Mouse (Mus musculus): ENCODE measurements around the gene Stx18. TPM values are rescaled to one million over a fixed set of nuclear protein-coding genes. Genes with fewer than 3 reads are reported as not detected.

Gene Stx18
- polyA plus RNA-seq, 1 experiment from 2014 or later, result 47.5 TPM

GRCm38 (mm10) chr5:38080472-38080871 lies 41.9 kb downstream of the Stx18 start:
- H3K27me3 ChIP-seq, result no peaks in the 10 kb centered on the region
- no peak for ATAC-seq (ENCODE audit: insufficient number of reproducible peaks, low FRiP score, low TSS enrichment, low read depth)
- no peak overlapping the region for H3K27ac ChIP-seq (replicated peaks)
- H3K9ac ChIP-seq, result no peak overlapping the region
- no peak overlapping the region for H3K4me2 ChIP-seq (replicated peaks)
- no peaks in the 10 kb centered on the region for H3K36me3 ChIP-seq
- no peak overlapping the region for H3K4me3 ChIP-seq (replicated peaks)
- no peaks in the 10 kb centered on the region for H3K9me3 ChIP-seq (replicated peaks)
- 95% methylated on average over 1 of the region's 1 CpGs for WGBS
- peaks cover 13% of the 10 kb centered on the region for H3K4me1 ChIP-seq

DNA sequence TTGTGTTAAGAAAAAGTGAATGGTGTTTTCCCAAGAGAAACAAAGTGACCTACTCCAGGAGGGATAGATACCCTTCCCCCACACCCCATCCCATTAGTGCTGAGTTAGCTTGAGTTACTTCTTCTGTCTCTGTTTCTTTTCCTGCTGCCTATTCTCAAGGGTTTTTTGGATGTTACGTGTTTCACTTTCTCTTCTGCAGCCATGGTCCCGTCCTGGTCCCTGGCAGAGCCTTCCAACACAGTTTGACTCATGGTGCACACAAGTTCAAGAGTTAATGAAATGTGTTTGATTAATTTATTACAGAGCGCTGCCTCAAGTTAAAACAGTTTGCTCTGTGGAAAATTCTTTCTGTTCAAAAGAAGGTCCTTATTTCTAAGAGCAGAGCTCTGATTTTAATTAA lies 44.0 kb downstream of the Stx18 start:
- Histone ChIP-seq H3K9me3 (replicated peaks) (no peaks in the 10 kb centered on the region), H3K4me3 (replicated peaks) (no peak overlapping the region), H3K9ac (0 out of 2 replicates have a peak overlapping the region, but pooled peaks have one; percentile 7), H3K27ac (replicated peaks) (peak overlapping the region; percentile 74), H3K36me3 (no peaks in the 10 kb centered on the region), H3K4me1 (peaks cover 17% of the 10 kb centered on the region), H3K27me3 (no peaks in the 10 kb centered on the region), H3K4me2 (replicated peaks) (peak overlapping the region; percentile 24)
- WGBS, result 49% methylated on average over 3 of the region's 3 CpGs
- no peak for ATAC-seq (ENCODE audit: insufficient number of reproducible peaks, low FRiP score, low TSS enrichment, low read depth)

- WGBS, result 50% methylated on average over 5 of the region's 5 CpGs
- H3K9ac ChIP-seq, result no peak overlapping the region
- no peaks in the 10 kb centered on the region for H3K27me3 ChIP-seq
- no peak overlapping the region for H3K4me2 ChIP-seq (replicated peaks)
- ATAC-seq (ENCODE audit: insufficient number of reproducible peaks, low FRiP score, low TSS enrichment, low read depth), result no peak
- no peak overlapping the region for H3K4me3 ChIP-seq (replicated peaks)
- peak overlapping the region; percentile 44; the same call in 1 of the 2 replicates for H3K27ac ChIP-seq (replicated peaks)
- H3K4me1 ChIP-seq, result peaks cover 17% of the 10 kb centered on the region
- H3K36me3 ChIP-seq, result no peaks in the 10 kb centered on the region
- no peaks in the 10 kb centered on the region for H3K9me3 ChIP-seq (replicated peaks)
Measured at GRCm38 (mm10) chr5:38083362-38083761, 44.8 kb downstream of the Stx18 start.

DNA sequence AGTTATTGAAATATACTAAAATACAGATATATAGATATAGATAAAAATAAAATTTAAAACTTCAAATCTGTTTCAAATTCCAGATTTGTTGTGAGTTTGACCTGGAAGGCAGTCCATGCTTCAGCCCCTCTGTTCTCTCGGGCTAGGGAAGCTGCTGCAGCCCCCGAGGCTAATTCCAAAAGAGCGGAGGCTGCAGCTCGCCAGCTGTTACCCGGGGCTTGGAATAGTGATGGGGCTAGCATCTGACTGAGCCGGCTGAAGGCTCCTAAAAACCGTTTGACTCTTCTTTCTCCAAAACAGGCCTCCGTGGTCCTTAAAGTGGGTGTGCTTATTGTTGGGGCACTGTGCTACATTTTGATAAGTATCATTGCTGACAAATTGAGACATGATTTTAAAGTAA lies 46.1 kb downstream of the Stx18 start:
- Histone ChIP-seq H3K9me3 (replicated peaks) (no peaks in the 10 kb centered on the region), H3K36me3 (no peaks in the 10 kb centered on the region), H3K9ac (no peak overlapping the region), H3K4me1 (peaks cover 17% of the 10 kb centered on the region), H3K27ac (replicated peaks) (no peak overlapping the region), H3K4me2 (replicated peaks) (no peak overlapping the region), H3K27me3 (no peaks in the 10 kb centered on the region), H3K4me3 (replicated peaks) (no peak overlapping the region)
- WGBS, result 30% methylated on average over 8 of the region's 8 CpGs
- ATAC-seq (ENCODE audit: insufficient number of reproducible peaks, low FRiP score, low TSS enrichment, low read depth), result no peak

DNA sequence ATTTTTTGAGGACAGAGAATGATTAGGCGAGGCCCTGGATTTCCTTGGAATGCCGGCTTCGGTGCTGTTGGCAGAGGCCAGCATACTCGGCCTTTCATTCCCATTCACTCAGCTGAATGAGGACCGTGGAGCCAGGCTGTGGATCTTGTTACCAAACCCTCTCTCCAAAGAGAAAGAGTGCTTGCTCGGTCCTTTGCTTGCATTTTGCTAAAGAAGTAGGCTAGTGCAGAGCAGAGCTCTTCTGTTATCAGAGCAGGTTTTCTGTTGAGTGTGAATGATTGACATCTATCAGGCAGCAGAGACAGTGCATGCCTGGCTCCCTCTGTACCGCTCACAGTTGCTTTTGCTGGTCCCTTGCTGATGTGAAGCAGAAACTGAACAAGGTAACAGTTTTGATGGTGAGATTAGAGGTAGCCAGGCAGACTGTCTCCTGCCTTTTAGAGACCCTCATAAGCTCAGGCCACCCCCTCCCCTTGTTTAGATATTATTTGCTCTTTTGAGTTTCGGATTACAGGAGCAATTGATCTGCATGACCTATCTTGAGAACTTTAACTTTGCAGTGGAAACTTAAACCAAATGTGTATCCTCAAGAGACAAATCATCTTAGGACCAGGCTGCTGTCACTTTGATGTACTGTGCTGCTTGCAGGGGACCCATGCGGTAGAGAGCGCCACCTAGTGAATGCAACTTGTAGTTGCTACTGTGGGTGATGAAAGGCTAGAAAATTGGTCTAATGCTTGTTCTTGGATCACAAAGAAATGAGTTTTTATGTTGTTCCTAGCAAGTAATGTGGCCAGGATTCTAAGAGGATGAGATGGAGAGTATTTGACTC lies 47.2 kb downstream of the Stx18 start:
- H3K4me2 ChIP-seq (replicated peaks), result 0 out of 2 replicates have a peak overlapping the region, but pooled peaks have one; percentile 4
- no peak overlapping the region for H3K4me3 ChIP-seq (replicated peaks)
- no peaks in the 10 kb centered on the region for H3K9me3 ChIP-seq (replicated peaks)
- H3K9ac ChIP-seq, result no peak overlapping the region
- H3K4me1 ChIP-seq, result peaks cover 17% of the 10 kb centered on the region
- H3K27ac ChIP-seq (replicated peaks), result peak overlapping the region; percentile 77
- H3K36me3 ChIP-seq, result no peaks in the 10 kb centered on the region
- ATAC-seq (ENCODE audit: insufficient number of reproducible peaks, low FRiP score, low TSS enrichment, low read depth), result 0 out of 2 replicates have a peak, but pooled peaks have one; percentile 63
- H3K27me3 ChIP-seq, result no peaks in the 10 kb centered on the region
- WGBS, result 17% methylated on average over 10 of the region's 10 CpGs

- Histone ChIP-seq H3K27ac (replicated peaks) (no peak overlapping the region), H3K4me2 (replicated peaks) (no peak overlapping the region), H3K27me3 (no peaks in the 10 kb centered on the region), H3K9ac (no peak overlapping the region), H3K36me3 (no peaks in the 10 kb centered on the region), H3K9me3 (replicated peaks) (no peaks in the 10 kb centered on the region), H3K4me1 (peaks cover 8% of the 10 kb centered on the region), H3K4me3 (replicated peaks) (no peak overlapping the region)
- 66% methylated on average over 3 of the region's 3 CpGs for WGBS
- ATAC-seq (ENCODE audit: insufficient number of reproducible peaks, low FRiP score, low TSS enrichment, low read depth), result no peak
Measured at GRCm38 (mm10) chr5:38090111-38090510, 51.6 kb downstream of the Stx18 start.

DNA sequence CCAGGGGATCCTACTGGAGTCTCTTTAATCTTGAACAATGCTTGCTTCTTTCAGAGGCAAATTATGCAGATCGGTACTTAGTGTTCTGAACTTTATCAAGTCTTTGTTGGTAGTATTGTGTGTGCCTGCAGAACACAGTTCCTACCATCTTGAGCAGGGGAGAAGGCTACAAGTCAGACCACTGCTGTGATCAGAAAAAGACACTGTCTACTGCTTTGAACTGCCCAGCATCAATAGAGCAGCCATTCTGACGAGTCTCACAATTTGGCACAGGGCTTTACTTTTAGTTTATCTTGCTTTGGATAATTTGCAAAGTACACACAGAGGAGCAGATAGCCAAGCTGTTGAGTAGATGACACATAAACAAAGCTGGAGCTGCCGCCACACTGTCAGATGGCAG lies 52.0 kb downstream of the Stx18 start:
- H3K9ac ChIP-seq, result no peak overlapping the region
- no peak overlapping the region for H3K4me3 ChIP-seq (replicated peaks)
- H3K4me1 ChIP-seq, result peaks cover 5% of the 10 kb centered on the region
- WGBS, result 61% methylated on average over 3 of the region's 3 CpGs
- ATAC-seq (ENCODE audit: insufficient number of reproducible peaks, low FRiP score, low TSS enrichment, low read depth), result no peak
- H3K27me3 ChIP-seq, result no peaks in the 10 kb centered on the region
- H3K9me3 ChIP-seq (replicated peaks), result no peaks in the 10 kb centered on the region
- H3K36me3 ChIP-seq, result no peaks in the 10 kb centered on the region
- no peak overlapping the region for H3K27ac ChIP-seq (replicated peaks)
- H3K4me2 ChIP-seq (replicated peaks), result no peak overlapping the region

DNA sequence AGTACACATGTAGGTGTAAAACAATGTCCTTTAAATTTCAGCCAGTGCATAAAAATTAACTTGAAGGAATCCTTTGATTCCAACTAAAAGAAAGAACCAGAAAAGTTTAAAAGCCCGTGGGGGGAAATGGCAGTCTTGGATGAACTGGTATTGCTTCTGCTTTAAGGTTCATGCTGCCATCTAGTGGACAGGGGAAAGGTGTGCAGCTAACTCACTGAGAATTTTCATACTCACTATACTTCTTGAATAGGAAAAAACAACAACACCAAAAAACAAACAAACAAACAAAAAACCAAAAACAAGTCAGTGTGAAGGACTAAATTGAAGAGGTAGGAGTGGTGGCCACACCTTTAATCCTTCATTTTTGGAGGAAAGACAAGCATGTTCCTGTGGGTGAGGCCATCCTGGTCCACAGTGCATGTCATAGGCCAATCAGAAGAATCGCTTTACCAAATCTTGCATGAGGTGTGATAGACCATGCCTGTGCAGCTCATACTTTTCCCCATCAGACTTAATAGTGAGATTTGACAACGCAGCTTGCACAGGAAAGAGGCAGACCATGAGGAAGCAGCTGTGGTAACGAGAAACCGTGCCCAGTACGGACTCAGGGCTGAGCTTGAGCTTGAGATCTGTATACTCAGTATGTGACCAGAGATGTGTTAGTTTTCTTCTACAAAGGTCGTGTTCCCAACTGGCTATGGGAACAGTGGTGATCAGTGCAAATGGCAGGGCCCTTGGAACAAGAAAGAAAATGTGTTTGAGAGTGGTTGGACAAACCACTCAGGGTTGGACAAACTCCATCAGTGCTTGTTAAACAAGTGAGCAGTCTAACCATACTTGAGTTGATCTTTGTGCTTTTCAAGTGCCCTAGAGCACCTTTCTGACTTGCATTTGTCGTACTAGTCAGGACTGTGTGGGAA lies 52.8 kb downstream of the Stx18 start:
- Histone ChIP-seq H3K9ac (no peak overlapping the region), H3K4me3 (replicated peaks) (no peak overlapping the region), H3K36me3 (no peaks in the 10 kb centered on the region), H3K4me1 (no peaks in the 10 kb centered on the region), H3K9me3 (replicated peaks) (no peaks in the 10 kb centered on the region), H3K27ac (replicated peaks) (no peak overlapping the region), H3K4me2 (replicated peaks) (no peak overlapping the region), H3K27me3 (no peaks in the 10 kb centered on the region)
- WGBS, result 63% methylated on average over 8 of the region's 8 CpGs
- no peak for ATAC-seq (ENCODE audit: insufficient number of reproducible peaks, low FRiP score, low TSS enrichment, low read depth)

DNA sequence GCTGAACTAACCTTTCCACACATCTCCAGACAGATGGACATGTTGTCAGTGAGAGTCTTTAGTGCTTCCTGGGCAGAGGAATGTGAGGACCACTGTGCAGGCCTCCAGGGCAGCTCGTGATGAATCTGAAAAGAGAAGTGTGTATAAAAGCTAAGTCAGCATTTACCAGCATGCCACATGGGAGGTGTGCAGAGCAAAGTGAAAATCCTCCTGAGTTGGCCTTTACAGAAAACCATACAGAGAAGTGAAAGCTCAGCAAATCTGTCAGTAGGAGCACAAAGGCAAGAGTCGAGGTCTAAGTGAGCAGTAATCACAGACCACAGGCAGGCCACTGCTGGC lies 53.4 kb downstream of the Stx18 start:
- Histone ChIP-seq H3K27ac (replicated peaks) (no peak overlapping the region), H3K36me3 (no peaks in the 10 kb centered on the region), H3K4me2 (replicated peaks) (no peak overlapping the region), H3K27me3 (no peaks in the 10 kb centered on the region), H3K9me3 (replicated peaks) (no peaks in the 10 kb centered on the region), H3K4me3 (replicated peaks) (no peak overlapping the region), H3K4me1 (no peaks in the 10 kb centered on the region), H3K9ac (no peak overlapping the region)
- no peak for ATAC-seq (ENCODE audit: insufficient number of reproducible peaks, low FRiP score, low TSS enrichment, low read depth)
- WGBS, result 48% methylated on average over 2 of the region's 2 CpGs

DNA sequence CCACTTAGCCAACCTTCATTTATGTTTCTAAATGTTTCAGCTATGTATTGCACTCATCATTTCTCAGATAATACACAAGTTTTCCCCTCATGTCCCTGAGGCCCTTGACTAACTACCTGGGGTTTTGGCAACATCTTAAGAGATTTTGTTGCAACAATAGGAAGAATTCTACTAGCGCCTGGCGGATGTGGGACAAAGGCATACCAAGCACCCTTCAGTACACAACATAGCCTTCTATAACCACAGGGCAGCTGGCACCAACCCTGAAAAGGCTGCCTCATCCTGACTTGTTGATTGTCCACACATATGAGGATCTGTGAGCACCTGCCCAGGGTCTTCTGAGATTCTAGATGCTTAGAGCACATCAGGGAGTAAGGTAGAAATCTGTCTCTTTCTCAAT lies 55.8 kb downstream of the Stx18 start:
- 87% methylated on average over 2 of the region's 2 CpGs for WGBS
- ATAC-seq (ENCODE audit: insufficient number of reproducible peaks, low FRiP score, low TSS enrichment, low read depth), result no peak
- Histone ChIP-seq H3K4me1 (no peaks in the 10 kb centered on the region), H3K27me3 (no peaks in the 10 kb centered on the region), H3K4me2 (replicated peaks) (no peak overlapping the region), H3K4me3 (replicated peaks) (no peak overlapping the region), H3K36me3 (no peaks in the 10 kb centered on the region), H3K27ac (replicated peaks) (no peak overlapping the region), H3K9me3 (replicated peaks) (no peaks in the 10 kb centered on the region), H3K9ac (no peak overlapping the region)

- H3K27me3 ChIP-seq, result no peaks in the 10 kb centered on the region
- no peak overlapping the region for H3K4me3 ChIP-seq (replicated peaks)
- H3K4me1 ChIP-seq, result no peaks in the 10 kb centered on the region
- H3K9me3 ChIP-seq (replicated peaks), result no peaks in the 10 kb centered on the region
- H3K36me3 ChIP-seq, result no peaks in the 10 kb centered on the region
- H3K9ac ChIP-seq, result no peak overlapping the region
- H3K27ac ChIP-seq (replicated peaks), result no peak overlapping the region
- H3K4me2 ChIP-seq (replicated peaks), result no peak overlapping the region
- no peak for ATAC-seq (ENCODE audit: insufficient number of reproducible peaks, low FRiP score, low TSS enrichment, low read depth)
- WGBS, result 68% methylated on average over 4 of the region's 4 CpGs
Measured at GRCm38 (mm10) chr5:38097501-38098093, 59.1 kb downstream of the Stx18 start.
